Mouse (Mus musculus): ENCODE data around the gene Kcnj4.

DNA sequence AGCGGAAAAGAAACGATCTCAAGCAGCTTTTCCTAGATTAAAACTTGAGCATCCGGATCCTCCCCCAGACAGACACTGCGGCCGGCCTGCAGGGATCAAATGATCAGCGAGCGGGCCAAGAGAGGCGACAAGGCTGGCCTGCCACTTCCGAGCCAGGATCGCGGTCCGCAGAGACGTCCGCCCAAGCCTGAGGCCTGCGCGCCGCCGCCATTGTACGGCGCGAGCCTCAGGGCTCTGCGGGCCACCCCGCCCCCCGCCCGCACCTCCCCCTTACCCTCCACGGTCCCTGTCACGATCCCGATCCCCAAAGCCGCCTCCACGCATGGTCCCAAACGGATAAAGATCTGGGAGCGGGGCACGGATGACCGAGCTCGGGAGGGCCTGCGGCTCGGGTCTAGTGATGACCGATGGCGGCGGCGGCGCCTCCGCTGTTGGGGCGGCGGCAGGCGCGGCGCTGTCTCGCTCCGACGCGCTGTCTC is 40.9 kb upstream of the Kcnj4 start:
- TF ChIP-seq CTCF (conservative IDR thresholded peaks at IDR 0.05; ENCODE audit: low read length) (no peak), NANOG (IDR thresholded peaks at IDR 0.05; ENCODE audit: borderline replicate concordance, low read length) (no peak)
